Mouse (Mus musculus) frontal cortex, adult 2 months (tissue): ENCODE data around the gene Coasy. TPM values are rescaled to one million over a fixed set of nuclear protein-coding genes. Genes with fewer than 3 reads are reported as not detected.

Experiments
- DNase-seq, 2 experiments: peaks; one replicate each; pipeline ENCODE4 v3.0.0; 2022; ENCODE audit warnings: low spot score in 1 of 2; ENCODE audit errors: extremely low spot score in 1 of 2
- polyA plus RNA-seq: library from polyadenylated mRNA; depleted of rRNA; stranded (reverse); fragments of >200 nt; gene quantifications from 2 replicates; pipeline ENCODE4 v1.2.3, GENCODE M21; 2012

Gene Coasy
- polyA plus RNA-seq, 1 experiment, result 34.1 TPM

DNA sequence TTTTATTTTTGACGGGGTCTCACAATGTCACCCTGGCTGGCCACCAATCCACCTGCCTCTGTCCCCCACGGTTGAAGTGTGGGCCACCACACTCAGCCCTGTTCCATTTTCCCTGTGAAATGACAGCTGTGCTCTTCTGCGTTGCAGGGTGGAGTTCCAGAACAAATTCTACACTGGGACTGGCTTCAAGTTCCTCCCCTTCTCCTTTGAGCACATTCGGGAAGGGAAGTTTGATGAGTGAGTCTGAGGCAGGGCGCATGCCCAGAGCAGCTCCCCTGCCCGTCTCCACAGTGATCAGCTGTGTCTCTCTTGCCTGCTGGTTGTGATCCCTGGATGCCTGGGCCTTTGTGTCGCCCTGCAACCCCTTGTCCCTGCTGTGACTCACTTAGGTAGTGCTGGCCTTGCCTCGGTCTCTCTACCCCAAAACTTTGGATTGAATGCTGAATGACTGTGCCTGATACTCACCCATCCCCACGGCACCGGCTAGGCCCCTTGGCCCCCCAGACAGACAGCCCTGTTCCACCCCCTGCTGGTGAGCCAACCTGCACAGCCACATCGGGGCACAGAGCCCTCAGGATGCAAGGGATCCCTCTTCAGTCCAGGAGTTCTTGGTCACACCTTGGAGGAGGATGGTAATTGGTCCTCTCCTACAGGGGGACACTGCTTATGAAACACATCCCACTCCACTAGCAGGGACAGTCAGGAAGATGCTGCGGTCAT is 20.0 kb upstream of the Coasy start:
- DNase-seq, result peak in 1 of 2 experiments; percentile 63

DNA sequence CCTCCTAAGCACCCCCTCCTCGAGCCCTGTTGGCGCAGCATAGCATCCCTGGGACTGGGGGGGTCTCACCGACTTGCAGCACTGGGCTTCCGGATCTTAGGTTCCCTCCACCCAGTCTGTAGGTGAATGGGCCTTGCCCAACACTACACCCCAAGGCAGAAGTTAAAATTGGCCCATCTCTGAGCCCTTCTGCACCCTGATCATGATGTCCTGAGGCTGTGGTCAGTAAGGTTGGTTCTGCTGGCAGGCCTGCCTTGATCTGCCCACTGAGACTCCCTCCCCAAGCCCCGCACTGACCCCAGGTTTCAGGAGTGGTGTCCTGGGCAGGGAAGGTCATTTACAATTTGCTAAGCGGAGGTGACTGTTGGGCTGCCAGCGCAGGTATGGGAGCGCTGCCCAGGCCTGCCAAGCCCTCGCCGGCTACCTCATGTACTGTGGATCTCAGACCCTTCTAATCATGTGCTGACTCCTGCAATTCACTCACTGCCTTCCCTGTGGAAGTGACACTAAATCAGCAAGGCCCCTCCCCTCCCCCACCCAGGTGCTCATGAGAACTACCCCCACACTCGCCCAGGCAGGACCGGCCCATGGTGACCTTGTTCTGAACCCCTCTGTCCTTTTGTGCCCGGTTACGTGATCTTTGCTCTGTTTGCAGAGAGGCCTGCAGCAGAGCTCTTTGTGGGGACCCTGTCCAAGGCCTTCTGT is 19.2 kb upstream of the Coasy start:
- DNase-seq, result no peak

DNA sequence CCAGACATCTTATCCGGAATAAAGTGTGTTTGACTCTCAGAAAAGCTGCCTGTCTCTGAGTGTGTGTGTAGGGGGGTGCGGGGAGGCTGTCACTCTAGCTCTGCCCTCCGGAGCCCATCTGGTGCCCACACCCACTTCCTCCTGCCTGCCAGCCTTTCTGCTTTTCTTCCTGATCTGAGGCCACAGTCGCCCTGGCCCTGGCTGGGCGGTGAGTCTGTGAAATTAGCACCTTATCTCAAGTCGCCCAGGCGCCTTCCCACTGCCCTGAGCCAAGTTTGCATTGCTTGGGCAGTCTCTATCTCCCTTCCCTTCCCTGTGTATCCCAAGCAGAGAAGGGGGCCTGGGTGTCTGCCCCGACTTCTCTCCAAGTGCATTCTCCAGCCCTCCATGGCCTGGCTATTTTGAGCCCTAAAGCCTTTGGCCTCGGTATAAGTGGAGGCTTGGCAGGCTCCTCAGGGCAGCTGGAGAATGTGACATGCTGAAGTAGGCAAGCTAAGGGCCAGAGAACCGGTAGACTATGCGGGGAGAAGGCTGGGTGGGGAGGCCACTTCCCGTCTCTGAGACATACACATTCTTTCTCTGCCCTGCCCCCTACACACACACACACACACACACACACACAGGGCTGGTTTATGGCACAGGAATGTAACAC is 18.6 kb upstream of the Coasy start:
- DNase-seq, result peak in 1 of 2 experiments; percentile 55

DNA sequence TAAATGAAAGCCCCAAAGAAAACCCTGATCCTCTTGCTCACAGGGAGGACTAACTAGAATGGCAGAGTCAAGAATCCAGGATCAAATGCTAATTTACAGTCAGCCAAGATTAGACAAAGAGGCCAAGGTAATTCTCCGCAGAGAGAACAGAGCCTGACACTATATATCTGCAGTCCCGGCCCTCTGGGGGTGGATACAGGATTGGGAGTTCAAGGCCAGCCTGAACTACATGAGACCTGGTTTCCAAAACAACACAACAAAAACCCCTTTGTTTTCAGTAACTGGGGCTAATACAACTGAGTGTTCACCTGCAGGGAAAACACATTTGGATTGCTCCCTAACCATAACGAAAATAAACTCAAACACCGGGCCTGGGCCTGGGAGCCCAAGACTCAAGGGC is 17.9 kb upstream of the Coasy start:
- no peak for DNase-seq

DNA sequence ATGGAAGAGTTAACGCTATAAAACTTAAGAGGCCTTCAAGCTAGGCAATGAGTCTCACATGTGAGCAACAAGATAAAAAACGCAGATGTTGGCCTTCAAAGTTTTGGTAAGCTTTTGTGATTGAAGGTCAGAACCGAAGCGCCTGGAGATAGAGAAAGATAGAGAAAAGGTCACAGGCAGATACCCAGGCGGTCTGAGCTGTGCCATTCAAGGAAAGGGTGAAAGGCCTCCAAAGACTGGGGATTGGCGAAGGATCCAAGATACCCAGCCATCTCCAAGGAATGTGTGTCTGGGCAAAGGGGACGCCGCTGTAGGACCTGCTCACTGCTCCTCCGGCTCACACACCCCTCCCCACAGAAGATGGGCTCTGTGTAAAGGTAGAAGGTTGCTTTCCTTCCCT is 17.4 kb upstream of the Coasy start:
- DNase-seq, result no peak

DNA sequence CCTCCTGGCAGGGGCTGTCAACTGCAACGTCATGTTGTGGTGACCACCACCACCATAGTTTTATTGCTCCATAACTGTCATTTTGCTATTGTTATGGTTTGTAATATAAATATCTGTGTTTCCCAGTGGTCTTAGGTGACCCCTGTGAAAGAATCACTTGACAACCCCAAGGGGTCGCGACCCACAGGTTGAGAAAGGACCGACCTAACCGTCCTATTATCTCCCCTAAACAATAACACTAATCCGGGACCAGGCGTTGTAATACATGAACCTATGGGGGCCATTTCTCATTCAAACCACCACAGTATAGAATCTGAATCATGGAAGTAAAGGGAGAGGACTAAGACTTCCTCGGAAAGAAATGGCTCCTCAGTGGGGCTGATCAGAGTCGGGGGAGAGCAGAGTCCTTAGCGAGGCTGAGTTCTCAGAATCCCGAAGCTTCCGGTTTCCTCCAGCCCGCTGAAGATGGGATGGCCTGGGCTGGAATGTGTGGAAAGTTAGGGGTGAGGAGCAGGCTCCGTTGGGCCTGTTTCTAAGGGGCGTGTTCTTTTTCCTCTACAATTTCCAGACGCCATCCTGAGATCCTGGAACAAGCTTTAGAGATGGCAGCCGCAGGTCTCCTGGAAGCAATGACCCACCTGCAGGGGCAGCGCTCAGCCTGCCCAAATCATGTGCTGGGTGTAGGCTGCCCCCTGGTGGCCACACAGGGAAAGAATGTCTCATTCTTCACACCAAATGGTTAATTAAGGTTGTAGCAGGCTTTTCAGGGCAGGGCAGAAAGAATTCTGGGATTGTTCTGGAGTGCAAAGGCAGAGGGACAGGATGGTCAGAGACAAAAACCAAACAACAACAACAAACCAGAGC is 15.6 kb upstream of the Coasy start:
- peak; percentile 69 to 88 for DNase-seq

DNA sequence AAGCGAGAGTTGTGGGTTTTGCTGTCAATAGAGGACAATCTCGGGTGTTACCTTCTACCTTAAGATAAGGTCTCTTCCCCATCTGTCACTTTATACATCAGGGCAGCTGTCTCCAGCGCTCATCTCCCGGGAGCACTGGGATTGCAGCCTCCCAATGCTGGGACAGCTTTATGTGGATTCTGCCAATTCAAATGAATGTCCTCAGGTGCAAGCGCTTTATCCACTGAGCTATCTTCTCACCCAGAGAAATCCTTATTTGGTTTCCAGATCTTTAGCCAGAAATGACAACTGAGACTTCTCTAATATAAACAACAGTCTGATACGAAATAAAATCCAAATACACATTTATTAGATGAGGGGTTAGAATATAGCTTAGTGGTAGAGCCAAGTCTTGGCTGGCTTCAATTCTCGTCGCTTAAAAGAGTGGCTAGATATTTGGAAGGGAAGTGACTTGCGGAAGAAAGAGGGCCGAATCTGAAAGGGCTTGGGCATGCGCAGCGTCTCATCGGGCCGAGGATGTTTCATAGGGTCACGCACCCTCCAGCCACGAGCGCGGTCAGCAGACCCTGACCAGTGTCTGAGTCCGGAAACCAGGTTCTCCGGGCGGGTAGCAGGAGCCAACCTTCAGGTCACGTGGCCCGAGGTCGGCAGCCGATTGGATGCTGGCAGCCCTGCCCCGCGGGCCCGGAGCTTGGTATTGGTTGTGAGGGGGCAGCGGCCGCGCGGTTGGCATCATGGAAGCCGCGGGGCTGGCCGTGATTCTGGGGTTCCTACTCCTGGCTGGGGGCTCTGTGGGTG is 12.8 kb upstream of the Coasy start, which contains the start of gene Naglu:
Gene Naglu, plus strand, starts transcription at position 622 of the 798 bp plus-strand sequence.
- DNase-seq, result peak; percentile 89 to 96

DNA sequence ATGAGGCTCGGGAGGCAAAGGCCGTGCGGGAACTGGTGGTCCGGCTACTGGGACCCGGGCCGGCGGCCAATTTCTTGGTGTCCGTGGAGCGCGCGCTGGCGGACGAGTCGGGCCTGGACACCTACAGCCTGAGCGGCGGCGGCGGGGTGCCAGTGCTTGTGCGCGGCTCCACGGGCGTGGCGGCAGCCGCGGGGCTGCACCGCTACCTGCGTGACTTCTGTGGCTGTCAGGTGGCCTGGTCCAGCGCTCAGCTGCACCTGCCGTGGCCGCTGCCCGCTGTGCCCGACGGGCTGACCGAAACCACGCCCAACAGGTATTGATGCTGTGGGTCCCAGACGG is 12.2 kb upstream of the Coasy start:
- DNase-seq, result no peak

DNA sequence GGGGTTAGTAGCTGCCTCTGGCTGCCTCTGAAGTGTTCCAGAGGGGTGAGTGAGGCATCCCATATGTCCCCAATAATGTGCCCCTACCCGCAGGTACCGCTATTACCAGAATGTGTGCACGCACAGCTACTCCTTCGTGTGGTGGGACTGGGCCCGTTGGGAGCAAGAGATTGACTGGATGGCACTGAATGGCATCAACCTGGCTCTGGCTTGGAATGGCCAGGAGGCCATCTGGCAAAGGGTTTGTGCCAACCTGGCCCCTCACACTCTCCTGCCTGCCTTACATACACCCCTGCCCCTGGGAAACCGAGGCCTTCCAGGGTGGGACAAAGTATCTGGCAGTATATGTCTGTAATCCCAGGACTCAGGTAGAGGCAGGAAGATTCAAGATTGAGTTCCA is 11.4 kb upstream of the Coasy start:
- no peak for DNase-seq

DNA sequence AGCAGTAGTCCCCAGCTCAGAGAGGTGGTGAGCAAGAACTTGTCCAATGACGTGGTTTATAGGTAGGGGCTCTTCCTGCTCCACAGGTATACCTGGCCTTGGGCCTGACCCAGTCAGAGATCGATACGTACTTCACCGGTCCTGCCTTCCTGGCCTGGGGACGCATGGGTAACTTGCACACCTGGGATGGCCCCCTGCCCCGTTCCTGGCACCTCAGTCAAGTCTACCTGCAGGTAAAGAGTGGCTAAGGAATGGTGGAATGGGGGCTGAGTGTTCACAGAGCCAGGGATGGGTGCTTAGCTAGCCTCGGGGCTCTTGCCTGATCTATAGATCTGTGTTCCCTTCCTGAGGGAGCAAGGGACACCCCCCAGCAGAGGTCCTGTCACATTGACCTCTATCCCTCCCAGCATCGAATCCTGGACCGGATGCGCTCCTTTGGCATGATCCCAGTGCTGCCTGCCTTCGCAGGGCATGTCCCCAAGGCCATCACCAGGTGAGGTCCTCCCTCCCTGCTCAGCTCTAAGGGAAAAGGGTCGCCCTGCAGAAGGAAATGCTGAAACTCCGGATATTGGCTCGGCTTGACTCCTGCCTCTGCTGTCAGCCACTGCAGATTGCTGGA is 10.4 kb upstream of the Coasy start:
- no peak for DNase-seq

DNA sequence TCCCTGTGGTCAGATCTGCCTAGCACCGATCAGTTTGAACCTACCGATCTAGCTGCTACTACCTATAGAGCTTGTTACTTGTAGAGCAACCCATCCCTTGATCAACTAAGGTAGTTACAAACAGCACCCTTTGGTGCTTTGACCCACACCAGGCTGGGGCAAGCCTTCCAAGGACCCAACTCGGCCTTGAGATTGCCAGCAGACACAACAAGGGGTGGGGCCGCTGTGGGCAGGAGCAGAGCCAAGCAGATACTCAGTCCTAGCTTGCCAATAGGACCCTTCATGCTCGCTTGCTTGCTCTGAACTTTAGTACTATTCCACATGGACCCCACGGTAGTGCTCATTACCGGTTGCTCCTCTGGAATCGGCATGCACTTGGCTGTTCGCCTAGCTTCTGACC is 4.2 kb upstream of the Coasy start, which contains the start of gene Hsd17b1:
Gene Hsd17b1, plus strand, starts transcription at position 291 of the 400 bp plus-strand sequence.
- DNase-seq, result no peak

DNA sequence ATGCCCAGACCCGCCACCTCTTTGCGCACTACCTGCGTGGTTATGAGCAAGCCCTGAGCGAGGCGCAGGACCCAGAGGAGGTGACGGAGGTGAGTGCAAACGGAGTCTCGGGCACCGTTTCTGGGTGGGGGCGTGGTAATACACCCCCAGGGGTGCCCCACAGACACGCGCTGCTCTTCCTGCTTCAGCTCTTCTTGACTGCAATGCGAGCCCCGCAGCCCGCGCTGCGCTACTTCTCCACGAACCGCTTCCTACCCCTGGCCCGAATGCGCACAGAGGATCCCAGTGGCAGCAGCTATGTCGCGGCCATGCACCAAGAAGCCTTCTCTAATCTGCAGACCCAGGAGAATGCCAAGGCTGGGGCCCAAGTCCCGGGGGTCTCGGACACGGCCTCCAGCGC is 2.6 kb upstream of the Coasy start:
- no peak for DNase-seq

DNA sequence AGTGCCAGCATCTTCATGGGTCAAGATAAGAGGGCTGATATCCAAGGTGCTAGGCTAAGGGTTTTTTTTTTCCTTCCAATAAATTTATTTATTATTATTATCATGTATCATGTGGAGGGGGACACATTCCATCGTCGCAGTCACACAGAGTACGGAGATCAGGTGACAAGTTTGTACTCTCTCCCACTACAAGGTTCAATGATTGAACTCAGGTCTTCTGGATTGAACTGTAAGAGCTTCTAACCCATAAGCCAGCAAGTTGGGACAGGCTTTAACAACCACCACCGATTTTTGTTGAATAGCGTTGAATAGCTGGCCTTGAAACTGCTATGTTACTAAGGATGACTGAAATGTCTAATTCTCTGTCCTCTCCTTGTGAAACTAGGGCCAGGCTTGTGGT is 1.9 kb upstream of the Coasy start:
- no peak for DNase-seq

DNA sequence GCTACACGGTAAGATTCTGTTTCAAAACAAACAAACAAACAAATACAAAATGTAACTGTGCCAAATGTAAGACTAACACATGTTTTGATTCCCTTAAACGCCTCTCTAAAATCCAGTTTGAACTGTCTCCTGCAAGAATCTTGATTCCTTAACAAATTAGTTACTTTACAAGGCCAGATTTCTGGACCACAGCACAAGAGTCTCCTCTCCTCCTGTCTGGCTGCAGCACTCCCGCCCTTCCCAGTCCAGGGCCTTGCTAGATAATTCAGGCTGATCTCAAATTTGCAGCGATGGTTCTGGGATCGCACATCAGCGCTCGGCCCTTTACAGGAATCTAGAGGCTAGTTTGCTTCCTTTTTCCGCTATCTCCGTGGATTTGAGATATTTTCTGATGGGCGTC is 706 bp upstream of the Coasy start:
- no peak for DNase-seq

DNA sequence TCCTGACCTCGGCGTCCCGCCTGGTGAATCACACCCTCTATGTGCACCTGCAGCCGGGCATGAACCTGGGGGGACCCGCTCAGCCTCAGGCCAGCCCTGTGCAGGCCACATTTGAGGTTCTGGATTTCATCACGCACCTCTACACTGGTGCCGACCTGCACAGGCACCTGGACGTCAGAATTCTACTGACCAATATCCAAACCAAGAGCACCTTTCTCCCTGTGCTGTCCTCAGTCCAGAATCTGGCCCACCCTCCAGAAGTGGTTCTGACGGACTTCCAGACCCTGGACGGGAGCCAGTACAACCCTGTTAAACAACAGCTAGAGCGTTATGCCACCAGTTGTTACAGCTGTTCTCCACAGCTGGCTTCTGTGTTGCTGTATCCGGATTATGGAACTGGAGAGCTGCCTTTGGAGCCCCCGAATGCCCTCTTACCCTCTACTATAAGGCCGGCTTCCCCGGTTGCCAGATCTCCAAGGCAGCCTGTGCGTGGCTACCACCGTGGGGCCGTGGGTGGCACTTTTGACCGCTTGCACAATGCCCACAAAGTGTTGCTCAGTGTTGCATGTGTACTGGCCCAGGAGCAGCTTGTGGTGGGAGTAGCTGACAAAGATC is 825 bp downstream of the Coasy start:
- DNase-seq, result no peak

DNA sequence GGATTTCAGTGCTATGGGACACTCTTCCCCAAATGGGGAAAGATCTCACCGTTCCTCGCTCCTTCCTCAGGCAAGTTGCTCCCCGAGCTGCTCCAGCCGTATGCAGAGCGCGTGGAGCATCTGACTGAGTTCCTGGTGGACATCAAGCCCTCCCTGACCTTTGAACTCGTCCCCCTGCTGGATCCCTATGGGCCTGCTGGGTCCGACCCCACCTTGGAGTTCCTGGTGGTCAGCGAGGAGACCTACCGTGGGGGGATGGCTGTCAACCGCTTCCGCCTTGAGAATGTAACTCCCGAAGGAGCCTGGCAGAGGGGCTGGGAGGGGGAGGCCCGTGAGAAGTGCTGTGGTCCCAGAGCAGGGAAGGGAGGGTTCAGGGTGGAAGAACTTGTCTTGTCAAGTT is 1.9 kb downstream of the Coasy start:
- DNase-seq, result no peak

DNA sequence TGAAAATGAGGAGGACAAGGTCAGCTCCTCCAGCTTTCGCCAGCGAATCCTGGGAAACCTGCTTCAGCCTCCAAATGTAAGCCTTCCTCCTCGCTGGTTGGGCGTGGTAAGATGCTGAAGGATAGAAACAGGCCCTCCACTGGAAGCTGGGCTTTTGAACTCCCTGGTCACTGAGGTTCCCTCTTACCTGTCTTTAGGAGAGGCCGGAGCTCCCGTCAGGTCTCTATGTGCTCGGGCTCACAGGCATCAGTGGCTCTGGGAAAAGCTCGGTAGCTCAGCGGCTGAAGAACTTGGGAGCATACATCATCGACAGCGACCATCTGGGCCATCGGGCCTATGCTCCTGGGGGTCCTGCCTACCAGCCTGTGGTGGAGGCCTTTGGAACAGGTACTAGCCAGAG is 2.4 kb downstream of the Coasy start:
- no peak for DNase-seq

DNA sequence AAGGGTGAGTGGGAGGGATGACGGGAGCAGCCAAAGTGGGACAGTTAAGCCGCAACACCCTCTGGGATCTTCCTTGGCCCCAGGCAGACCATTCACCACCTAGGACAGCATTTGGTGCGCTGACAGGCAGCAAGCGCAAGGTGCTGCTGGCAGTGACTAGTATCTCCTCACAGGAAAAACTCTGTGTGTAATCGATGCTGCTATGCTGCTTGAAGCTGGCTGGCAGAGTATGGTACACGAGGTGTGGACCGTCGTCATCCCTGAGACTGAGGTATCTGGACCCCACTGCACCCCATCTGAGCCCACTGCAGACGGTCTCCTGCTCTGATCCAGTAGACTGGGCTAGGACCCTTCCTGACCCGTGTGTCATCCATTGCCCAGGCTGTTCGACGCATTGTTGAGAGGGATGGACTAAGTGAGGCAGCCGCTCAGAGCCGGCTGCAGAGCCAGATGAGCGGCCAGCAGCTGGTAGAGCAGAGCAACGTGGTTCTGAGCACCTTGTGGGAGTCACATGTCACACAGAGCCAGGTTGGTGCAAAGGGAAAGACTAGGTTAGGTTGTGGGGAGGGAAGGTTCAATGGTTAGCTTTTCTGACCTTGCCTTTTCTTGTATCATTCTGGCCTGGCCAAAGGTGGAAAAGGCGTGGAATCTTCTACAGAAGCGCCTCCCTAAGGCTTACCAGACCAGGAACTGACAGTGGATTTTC is 3.4 kb downstream of the Coasy start:
- no peak for DNase-seq

DNA sequence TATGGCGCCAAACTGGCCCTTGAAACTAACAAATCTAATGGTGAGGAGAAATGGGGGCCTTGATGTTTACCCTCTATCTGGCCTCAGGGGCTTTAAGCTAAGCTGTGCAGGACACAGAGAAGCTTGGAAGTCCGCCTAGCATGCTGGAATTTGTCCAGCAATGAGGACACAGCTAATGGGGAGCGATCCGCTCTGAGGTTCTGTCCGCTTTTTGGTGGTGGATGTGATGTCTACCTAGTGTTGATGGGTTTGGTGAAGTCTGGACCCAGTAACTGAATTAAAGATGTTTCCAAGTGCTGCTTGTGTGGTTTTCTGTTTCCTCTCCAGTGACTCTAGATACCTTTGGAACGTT is 3.9 kb downstream of the Coasy start:
- DNase-seq, result no peak
